Mouse (Mus musculus): Measurements from ENCODE around the gene Gm45808.
A peak's percentile ranks its signal among the peaks of the same experiment; 100 is the strongest.
"Not testable (repeated sequence)": the region's sequence is repeated elsewhere in the genome, so short reads cannot be mapped to it uniquely, and the experiment has no call there.

Gene Gm45808

GRCm38 (mm10) chr7:45486761-45487415 is at the start of gene Gm45808:
Gene Gm45808 (minus strand): TSS chr7:45486811.
- DNase-seq = no peak

- no peak for DNase-seq
Observed at GRCm38 (mm10) chr7:45535676-45536075, 49.1 kb upstream of the Gm45808 start.

- no peak for DNase-seq
Observed at GRCm38 (mm10) chr7:45530643-45531042, 44.0 kb upstream of the Gm45808 start.

GRCm38 (mm10) chr7:45529461-45529860 is 42.9 kb upstream of the Gm45808 start:
- no peak for DNase-seq

GRCm38 (mm10) chr7:45527169-45527568 is 40.6 kb upstream of the Gm45808 start:
- DNase-seq = not testable (repeated sequence)

GRCm38 (mm10) chr7:45526474-45527120 is 40.0 kb upstream of the Gm45808 start:
- peak; percentile 45 for DNase-seq

- DNase-seq = peak; percentile 94
Observed at GRCm38 (mm10) chr7:45525809-45526473, 39.3 kb upstream of the Gm45808 start, which contains the start of the genes Ppp1r15a and Plekha4. Gene Ppp1r15a (minus strand): TSS chr7:45526268. Gene Plekha4 (plus strand): TSS chr7:45526330.

- peak; percentile 57 for DNase-seq
Observed at GRCm38 (mm10) chr7:45524841-45525621, 38.4 kb upstream of the Gm45808 start.

- DNase-seq = no peak
Observed at GRCm38 (mm10) chr7:45523678-45524170, 37.1 kb upstream of the Gm45808 start.

GRCm38 (mm10) chr7:45522957-45523676 is 36.5 kb upstream of the Gm45808 start:
- DNase-seq = peak; percentile 37

- DNase-seq = no peak
Observed at GRCm38 (mm10) chr7:45522194-45522752, 35.7 kb upstream of the Gm45808 start.

GRCm38 (mm10) chr7:45521728-45522184 is 35.1 kb upstream of the Gm45808 start:
- DNase-seq = peak; percentile 89

- DNase-seq = no peak
Observed at GRCm38 (mm10) chr7:45520605-45521004, 34.0 kb upstream of the Gm45808 start.

GRCm38 (mm10) chr7:45519345-45520120 is 32.9 kb upstream of the Gm45808 start:
- no peak for DNase-seq

- no peak for DNase-seq
Observed at GRCm38 (mm10) chr7:45518618-45519017, 32.0 kb upstream of the Gm45808 start.

- DNase-seq = not testable (repeated sequence)
Observed at GRCm38 (mm10) chr7:45516846-45517245, 30.2 kb upstream of the Gm45808 start.

GRCm38 (mm10) chr7:45515436-45515835 is 28.8 kb upstream of the Gm45808 start:
- DNase-seq = no peak

- DNase-seq = no peak
Observed at GRCm38 (mm10) chr7:45514411-45514810, 27.8 kb upstream of the Gm45808 start.

- peak; percentile 94 for DNase-seq
Observed at GRCm38 (mm10) chr7:45509912-45510787, 23.5 kb upstream of the Gm45808 start, which contains the start of gene Nucb1. Gene Nucb1 (minus strand): TSS chr7:45510406.

All from kidney, adult 11 months (tissue).